Mouse (Mus musculus): ENCODE data around the gene Slc6a18.
"Not testable (repeated sequence)": the region's sequence is repeated elsewhere in the genome, so short reads cannot be mapped to it uniquely, and the experiment has no call there.

Slc6a18 gene

GRCm38 (mm10) chr13:73677853-73678252 lies at the start of gene Slc6a18:
Gene Slc6a18, minus strand, starts transcription at chr13:73678023.
- DNase-seq: no peak

- DNase-seq: no peak
Measured at GRCm38 (mm10) chr13:73725315-73725714, 47.5 kb upstream of the Slc6a18 start.

DNA sequence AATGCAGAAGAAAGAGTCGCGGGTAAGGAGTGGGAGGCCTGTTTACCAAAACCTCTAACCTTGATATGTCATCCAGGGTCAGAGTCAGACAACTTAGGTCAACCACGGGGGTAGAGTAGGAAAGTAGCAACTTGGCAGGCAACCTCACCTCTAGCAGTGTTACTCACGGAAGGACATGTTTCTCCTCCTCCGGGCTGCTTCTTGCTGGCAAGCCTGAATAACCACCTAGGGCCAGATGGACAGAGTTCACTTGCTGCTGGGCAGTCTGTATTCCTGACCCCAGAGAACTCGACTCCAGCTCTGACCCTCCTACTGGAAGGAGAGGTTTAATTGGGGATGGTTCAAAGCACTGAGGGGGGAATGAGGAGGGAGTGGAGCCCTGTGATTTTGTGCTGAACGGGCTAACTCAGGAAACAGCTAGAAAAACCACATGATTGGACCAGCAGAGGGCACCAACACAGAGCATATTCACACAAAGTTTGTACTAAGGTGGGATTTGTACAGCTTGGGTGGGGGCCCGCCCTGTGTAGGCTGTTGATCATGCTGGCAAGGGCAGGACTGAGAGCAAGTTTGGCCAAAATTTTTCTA lies 45.4 kb upstream of the Slc6a18 start:
- DNase-seq: peak; percentile 56

- no peak for DNase-seq
Measured at GRCm38 (mm10) chr13:73720241-73720640, 42.4 kb upstream of the Slc6a18 start.

GRCm38 (mm10) chr13:73718225-73718624 lies 40.4 kb upstream of the Slc6a18 start:
- peak; percentile 86 for DNase-seq

DNA sequence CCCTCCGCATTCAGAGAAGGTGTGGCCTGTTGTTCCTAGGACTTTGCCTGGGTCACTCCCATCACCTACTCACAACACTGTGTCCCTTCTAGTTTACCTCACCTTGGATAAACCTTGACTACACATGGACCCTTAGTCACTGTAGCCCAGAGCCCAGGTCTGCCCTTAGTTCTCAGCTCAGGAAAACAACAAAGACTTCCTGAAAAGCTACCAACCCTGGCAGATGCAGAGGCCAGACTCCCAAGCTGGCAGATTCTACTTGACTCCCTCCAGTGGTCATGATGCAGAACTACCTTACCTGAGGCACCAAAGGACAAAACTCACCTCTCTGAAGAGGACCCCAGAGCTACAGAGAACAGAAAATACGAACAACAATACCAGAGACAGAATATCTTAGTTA lies 36.2 kb upstream of the Slc6a18 start:
- DNase-seq: peak; percentile 23

DNA sequence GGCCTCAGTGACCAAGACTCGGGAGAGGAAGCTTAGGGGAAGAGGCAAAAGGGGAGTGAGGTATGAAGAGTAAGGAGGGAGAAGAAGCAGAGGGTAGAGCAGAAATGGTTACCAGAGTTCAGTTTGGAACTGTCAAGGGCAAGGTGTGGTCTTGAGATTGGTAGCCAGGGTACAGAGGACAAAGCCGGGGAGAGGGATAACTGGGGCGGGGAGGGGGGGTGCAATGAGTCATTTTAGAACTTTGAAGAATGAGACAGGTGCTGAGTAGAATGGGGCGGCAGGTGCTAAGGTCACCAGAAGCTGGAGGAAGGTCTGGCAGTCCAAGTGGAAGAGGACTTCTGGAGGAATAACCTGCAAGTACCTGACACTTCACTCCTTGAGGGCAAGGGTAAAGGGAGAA lies 35.4 kb upstream of the Slc6a18 start:
- DNase-seq: no peak

GRCm38 (mm10) chr13:73712228-73712627 lies 34.4 kb upstream of the Slc6a18 start:
- DNase-seq: no peak

DNA sequence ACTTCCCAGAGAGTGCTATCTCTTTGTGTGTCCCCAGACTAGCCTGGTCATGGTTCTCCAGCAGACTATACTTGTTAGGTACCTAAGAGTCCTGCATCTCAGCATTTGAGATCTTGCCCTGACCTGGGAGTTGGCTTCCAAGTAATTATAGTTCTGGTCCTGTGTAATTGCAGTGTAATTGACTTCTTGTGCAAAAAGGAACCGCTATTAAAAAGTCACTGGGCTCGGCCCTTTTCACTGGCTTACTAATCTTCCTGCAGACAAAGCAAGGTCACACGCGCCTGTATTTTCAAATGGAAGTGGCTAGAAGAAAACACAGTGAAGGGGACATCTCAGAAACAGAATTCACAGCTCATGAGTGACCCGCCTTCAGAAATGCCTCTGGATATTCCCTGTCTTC lies 34.0 kb upstream of the Slc6a18 start:
- DNase-seq: no peak

DNA sequence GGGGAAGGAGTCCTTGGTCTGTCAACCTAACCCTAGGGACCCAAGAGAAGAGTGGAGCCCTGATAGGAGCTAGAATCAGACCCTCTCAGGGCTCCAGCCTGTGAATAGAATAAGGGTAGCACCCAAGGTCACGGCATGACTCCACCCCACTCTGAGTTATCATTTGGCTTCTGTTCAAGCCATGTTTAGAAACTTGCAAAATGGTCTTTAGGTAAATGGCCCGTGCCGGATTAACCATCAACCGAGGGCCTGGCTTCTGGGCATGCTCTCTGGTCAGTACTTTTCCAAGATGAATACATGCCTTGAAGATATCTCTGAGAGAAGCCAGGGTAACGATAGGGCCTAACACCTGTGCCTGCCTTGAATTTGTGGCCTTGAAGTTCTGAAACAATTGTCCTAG lies 33.4 kb upstream of the Slc6a18 start:
- DNase-seq: no peak

DNA sequence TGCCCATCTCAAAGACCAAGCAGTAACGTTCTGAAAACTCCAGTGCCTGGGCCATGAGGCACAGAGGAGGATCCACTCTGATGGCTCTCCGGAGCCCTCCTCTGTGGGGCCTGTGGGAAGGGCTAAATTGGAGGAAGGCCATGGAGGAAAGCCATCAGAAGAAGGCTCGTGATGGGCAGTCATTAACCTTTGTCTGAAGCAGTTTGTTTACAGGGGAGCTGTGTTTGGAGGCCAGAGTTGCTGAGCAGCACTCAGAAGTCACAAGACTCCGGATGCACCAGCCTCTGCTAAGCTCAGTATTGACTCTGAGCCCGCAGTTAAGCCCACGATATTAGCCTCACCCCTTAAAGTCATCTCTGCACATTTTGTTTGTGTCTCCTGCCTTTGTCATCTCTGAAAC lies 31.7 kb upstream of the Slc6a18 start:
- DNase-seq: no peak

DNA sequence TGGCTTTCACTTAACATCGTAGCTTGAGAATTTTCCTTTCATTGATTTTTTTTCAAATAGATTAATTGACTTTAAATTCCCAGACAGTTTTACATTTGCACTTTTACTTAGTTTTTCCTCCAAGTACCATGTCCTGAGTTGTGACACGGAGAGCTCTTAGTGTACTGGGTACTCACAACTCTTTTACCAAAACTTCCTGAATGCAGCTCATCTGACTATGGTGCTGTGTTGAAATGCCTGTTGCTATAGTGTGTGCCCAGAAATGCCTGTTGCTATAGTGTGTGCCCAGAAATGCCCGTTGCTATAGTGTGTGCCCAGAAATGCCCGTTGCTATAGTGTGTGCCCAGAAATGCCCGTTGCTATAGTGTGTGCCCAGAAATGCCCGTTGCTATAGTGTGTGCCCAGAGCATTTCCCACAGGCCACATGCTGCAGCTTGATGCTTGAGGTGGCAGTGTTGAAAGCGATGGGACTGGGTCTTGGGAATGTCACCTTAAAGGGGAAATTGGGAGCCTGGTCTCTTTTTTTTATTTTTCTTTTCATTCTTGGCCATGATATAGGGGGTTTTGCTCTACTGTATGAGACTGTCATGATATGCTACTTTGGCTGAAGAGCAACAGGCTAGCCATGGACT lies 27.0 kb upstream of the Slc6a18 start, which contains the start of gene Slc6a19:
Slc6a19 (minus strand) TSS at position 172 of the 632 bp plus-strand sequence.
- no peak for DNase-seq

- not testable (repeated sequence) for DNase-seq
Measured at GRCm38 (mm10) chr13:73703486-73703885, 25.7 kb upstream of the Slc6a18 start.

DNA sequence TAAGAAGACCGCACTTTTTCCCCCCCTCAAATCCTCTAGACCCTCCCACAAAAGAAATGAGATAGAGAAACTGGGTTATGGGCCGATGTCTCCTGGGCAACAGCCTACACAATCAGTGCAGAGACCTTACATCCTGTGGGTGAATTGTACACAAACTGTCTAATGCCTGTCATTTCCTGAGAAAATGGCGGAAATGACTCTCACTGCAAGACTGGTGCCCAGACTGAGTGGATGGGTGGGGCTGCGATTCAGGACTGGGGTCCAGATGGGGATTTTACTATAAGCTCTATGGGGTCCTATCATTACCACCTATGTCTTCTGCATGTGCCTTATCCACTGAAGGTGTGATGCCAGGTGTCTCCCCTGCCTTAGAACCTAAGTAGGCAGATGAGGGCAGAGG lies 25.0 kb upstream of the Slc6a18 start:
- no peak for DNase-seq

GRCm38 (mm10) chr13:73701161-73701883 lies 23.5 kb upstream of the Slc6a18 start:
- DNase-seq: no peak

DNA sequence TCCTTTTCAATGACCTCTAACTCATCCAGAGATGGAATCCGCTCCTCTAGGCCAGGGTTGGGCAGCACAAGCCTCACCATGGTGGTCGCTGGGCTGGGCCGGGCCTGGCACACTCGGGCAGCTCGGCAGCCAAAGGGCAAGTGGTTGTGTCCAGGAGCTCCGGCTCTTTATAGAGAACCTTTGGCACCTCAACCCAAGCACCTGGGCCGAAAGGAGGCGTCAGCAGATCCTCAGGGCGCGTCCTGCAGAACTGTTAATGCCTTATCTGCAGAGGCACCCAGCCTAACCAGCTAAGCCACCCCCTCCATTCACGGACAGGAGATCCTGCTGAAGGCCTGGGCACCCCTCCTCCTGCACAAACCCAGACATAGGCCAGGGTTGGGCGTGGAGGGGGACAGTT lies 22.7 kb upstream of the Slc6a18 start:
- no peak for DNase-seq

DNA sequence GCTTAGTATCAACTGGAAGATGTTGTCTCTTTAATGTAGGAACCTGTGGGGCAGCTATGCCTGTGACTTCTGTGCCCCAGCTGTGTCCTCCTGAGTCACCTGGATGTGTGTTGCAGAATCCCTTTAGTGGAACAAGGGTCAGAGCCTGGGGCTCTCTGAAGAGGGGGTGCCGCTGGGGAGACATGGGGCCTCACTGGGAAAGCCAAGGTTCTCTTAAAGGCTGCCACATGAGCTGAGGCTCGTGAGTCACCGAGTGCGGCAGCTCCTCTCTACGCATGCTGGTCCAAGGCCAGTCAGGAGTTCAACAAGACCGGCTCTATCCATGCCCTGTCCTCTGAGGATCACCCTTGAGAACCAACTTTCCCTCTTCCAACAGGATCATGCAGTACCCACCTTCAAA lies 21.9 kb upstream of the Slc6a18 start:
- DNase-seq: no peak

- DNase-seq: no peak
Measured at GRCm38 (mm10) chr13:73696529-73696928, 18.7 kb upstream of the Slc6a18 start.

- no peak for DNase-seq
Measured at GRCm38 (mm10) chr13:73694972-73695371, 17.1 kb upstream of the Slc6a18 start.

DNA sequence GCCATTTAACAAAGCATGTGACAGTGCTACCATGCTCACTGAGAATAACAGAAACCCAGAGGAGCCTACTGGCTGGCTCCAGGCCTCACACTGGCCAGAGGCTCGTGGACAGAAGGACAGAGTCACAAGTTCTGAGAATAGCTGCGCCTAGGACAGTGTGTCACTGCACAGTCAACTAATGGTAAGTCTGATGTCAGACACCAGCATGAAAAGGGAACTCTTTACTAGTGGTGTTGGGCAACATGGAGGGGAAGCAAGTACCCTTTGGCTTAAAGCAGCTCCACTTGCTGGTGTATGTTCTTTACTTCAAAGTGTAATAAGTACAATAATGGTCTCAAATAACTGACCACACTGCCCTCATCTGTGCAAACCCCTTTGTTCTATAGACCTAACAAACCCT lies 15.5 kb upstream of the Slc6a18 start:
- DNase-seq: no peak

DNA sequence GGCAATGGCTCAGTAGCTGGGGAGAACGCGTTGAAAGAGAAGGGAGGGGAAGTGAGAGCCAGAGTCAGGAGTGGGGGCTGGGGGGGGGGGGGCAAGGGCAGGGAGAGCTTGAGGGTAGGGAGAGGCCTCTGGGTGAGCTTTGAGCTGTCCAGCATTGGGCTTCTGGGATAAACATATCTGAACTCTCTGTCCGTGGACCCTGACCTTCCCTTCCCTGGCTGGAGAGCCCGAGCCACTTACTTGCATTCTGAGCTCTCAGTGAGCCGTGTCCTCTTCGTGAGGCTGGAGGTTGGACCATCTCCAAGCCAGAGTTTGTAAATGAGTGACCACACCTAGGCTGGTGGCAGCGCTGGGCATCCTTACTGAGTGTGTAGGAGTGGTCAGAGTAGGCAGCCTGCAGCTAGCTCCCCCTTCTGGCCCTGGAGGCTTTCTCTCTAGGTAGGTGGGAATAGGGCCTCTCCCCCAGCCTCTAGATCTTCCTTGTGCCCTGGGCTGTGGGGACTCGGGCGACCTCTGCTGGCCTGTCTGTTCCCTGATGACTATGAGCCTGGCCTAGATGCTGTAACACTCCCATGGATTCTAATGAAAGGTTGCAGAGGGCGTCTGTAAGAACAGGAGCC lies 14.5 kb upstream of the Slc6a18 start:
- peak; percentile 77 for DNase-seq

GRCm38 (mm10) chr13:73688934-73689333 lies 11.1 kb upstream of the Slc6a18 start:
- no peak for DNase-seq

DNA sequence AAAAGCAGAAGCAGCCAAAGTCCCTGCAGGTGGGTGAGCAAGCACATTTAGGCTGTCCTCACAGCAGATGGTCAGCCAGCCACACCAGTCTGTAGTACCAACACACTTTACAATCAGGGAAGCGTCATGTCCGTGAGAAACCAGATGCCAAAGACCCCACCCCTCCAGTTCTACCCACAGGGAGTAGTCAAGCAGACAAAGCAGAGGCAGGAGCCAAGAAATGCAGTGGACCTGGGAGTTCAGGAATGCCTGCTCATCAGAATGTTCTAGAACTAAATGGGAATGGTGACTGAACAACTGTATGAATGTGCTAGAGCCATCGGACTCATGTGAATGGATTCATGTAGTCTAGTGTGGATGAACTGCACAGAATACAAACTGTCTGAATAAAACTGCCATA lies 9.8 kb upstream of the Slc6a18 start:
- DNase-seq: no peak

DNA sequence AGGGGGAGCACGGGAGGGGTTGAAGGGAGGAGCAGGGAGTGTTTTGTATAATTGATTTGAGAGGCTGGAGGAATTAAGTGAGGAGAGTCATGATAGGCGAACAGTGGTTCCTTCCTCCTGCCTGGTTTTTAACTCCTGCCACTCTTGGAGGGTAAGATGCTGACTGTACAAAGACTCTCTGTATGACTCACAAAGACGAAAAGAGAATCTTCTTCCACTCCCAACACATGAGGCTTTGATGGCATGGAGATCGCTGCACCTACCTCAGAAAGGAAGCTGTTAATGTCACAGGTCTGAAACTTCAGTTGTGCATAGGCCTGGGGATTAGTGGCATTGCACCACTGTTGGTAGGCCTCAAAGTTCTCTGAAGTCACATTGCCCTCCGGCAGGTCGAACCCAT lies 7.7 kb upstream of the Slc6a18 start:
- no peak for DNase-seq

All from retina, postnatal 1 day (tissue).